Mouse (Mus musculus) G1E (cell line): ENCODE results near the gene Degs2.

Experiments used
- CTCF ChIP-seq: IDR thresholded peaks from 2 replicates; pipeline ENCODE4 v1.5.1; 2012; ENCODE audit warnings: low read depth, low read length, inconsistent platforms, mixed read lengths
- GATA1 ChIP-seq: IDR thresholded peaks from 2 replicates; pipeline ENCODE4 v1.6.1; 2012; ENCODE audit warnings: borderline replicate concordance, low read length, inconsistent platforms, mixed read lengths

- TF ChIP-seq CTCF, result no peak
- no peak for TF ChIP-seq GATA1
Observed at GRCm38 (mm10) chr12:108710861-108711615, 8.9 kb upstream of the Degs2 start.
